Mouse (Mus musculus) hindbrain, embryonic 15.5 days (tissue): Measurements from ENCODE around the gene Cdkn2c. TPM values are rescaled to one million over a fixed set of nuclear protein-coding genes. Genes with fewer than 3 reads are reported as not detected.
A peak's percentile ranks its signal among the peaks of the same experiment; 100 is the strongest.

Experiments used
- ATAC-seq: fragments of 200-750 bp; cut with Nextera tagmentation; 2 replicates; pipeline ENCODE4 v1.8.0; 2017; ENCODE audit warnings: low read depth, moderate number of reproducible peaks, moderate TSS enrichment; ENCODE audit not compliant: low FRiP score
- H3K27ac ChIP-seq: fragments of 300-500 bp; sonication (generic); replicated peaks from 2 replicates; pipeline ENCODE4 v1.5.1; 2015; ENCODE audit warnings: mild to moderate bottlenecking, inconsistent platforms
- H3K27me3 ChIP-seq: fragments of 300-500 bp; sonication (generic); 2 replicates; pipeline ENCODE4 v1.6.1; 2015; ENCODE audit warnings: control low read depth, inconsistent platforms
- H3K36me3 ChIP-seq: fragments of 300-500 bp; sonication (generic); 2 replicates; pipeline ENCODE4 v1.6.1; 2015; ENCODE audit warnings: control low read depth, inconsistent platforms
- H3K4me1 ChIP-seq: fragments of 300-500 bp; sonication (generic); replicated peaks from 2 replicates; pipeline ENCODE4 v1.6.1; 2015; ENCODE audit warnings: control low read depth, inconsistent platforms
- H3K4me2 ChIP-seq: fragments of 300-500 bp; sonication (generic); 2 replicates; pipeline ENCODE4 v1.6.1; 2015; ENCODE audit warnings: moderate library complexity, mild to moderate bottlenecking, inconsistent platforms
- H3K4me3 ChIP-seq: fragments of 300-500 bp; sonication (generic); 2 replicates; pipeline ENCODE4 v1.5.1; 2015; ENCODE audit warnings: mild to moderate bottlenecking, inconsistent platforms
- H3K9ac ChIP-seq: fragments of 300-500 bp; sonication (generic); 2 replicates; pipeline ENCODE4 v1.6.1; 2015; ENCODE audit warnings: inconsistent platforms
- H3K9me3 ChIP-seq: fragments of 300-500 bp; sonication (generic); 2 replicates; pipeline ENCODE4 v1.6.1; 2016; ENCODE audit warnings: control low read depth, inconsistent platforms
- WGBS: fragments of 180-500 bp; shearing (Covaris S2); methylation state at CpG from one replicate; pipeline ENCODE4 v1.1.7; 2015; 5-methylcytosine and 5-hydroxymethylcytosine counted together
- polyA plus RNA-seq: library from polyadenylated mRNA; unstranded; fragments of >200 nt; fragmentation: Nextera tagmentation; extraction: Ambion mirVana; gene quantifications from 2 replicates; pipeline ENCODE4 v1.2.1, GENCODE M21; 2015

The Cdkn2c gene
- polyA plus RNA-seq, 1 experiment from 2014 or later, result 3.9 TPM

- Histone ChIP-seq H3K36me3 (no peaks in the 10 kb centered on the region), H3K9me3 (no peaks in the 10 kb centered on the region), H3K4me3 (0 out of 2 replicates have a peak overlapping the region, but pooled peaks have one; percentile 49), H3K27me3 (peaks cover 18% of the 10 kb centered on the region), H3K27ac (no peak overlapping the region), H3K4me1 (peaks cover 24% of the 10 kb centered on the region), H3K4me2 (peak overlapping the region; percentile 76), H3K9ac (no peak overlapping the region)
- WGBS, result 53% methylated on average over 2 of the region's 2 CpGs
- ATAC-seq, result no peak
Observed at GRCm38 (mm10) chr4:109667518-109667917, 529 bp upstream of the Cdkn2c start.

DNA sequence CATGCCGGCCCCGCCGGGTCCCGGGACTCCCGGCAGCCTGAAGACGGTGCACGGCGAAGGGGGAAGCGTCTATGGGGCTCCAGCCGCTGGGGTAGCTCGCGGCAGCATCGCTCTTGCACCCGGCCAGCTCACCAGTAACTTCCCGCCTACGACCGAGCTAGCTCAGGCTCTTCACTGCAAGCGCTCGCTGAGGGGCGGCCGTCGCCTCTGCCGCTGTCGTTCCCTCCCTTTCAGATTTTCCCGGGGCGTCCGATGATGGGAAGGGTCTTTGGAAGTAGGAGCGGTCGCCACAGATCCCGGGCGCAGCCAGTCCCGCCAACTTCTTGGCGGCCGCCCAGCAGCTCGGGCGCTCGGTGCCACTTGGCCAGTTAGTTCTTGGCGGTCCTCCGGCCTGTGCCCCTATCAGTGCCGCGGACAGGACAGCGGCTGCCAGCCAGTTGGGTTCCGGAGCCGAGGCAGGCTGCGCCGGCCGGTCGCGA lies 968 bp downstream of the Cdkn2c start:
- peak; percentile 63 for ATAC-seq
- peaks cover 24% of the 10 kb centered on the region for H3K4me1 ChIP-seq
- H3K9ac ChIP-seq, result peak overlapping the region; percentile 38
- H3K27me3 ChIP-seq, result peaks cover 30% of the 10 kb centered on the region
- no peaks in the 10 kb centered on the region for H3K9me3 ChIP-seq
- H3K4me3 ChIP-seq, result peak overlapping the region; percentile 49
- no peaks in the 10 kb centered on the region for H3K36me3 ChIP-seq
- H3K27ac ChIP-seq, result peak overlapping the region; percentile 43; the same call in 1 of the 2 replicates
- H3K4me2 ChIP-seq, result peak overlapping the region; percentile 76
- under 1% methylated on average over 40 of the region's 49 CpGs for WGBS

GRCm38 (mm10) chr4:109665101-109665981 lies 1.6 kb downstream of the Cdkn2c start:
- H3K27me3 ChIP-seq, result peaks cover 35% of the 10 kb centered on the region

GRCm38 (mm10) chr4:109664091-109664490 lies 2.9 kb downstream of the Cdkn2c start:
- no peaks in the 10 kb centered on the region for H3K36me3 ChIP-seq
- no peak for ATAC-seq
- H3K9me3 ChIP-seq, result no peaks in the 10 kb centered on the region
- H3K4me1 ChIP-seq, result peaks cover 24% of the 10 kb centered on the region
- peak overlapping the region; percentile 49; the same call in 1 of the 2 replicates for H3K4me3 ChIP-seq
- WGBS, result 12% methylated on average over 5 of the region's 5 CpGs
- peaks cover 44% of the 10 kb centered on the region for H3K27me3 ChIP-seq
- peak overlapping the region; percentile 76 for H3K4me2 ChIP-seq
- H3K9ac ChIP-seq, result no peak overlapping the region
- no peak overlapping the region for H3K27ac ChIP-seq

More at GRCm38 (mm10) chr4:109665101-109665981, 1.6 kb downstream of the Cdkn2c start:
- ATAC-seq, result peak; percentile 64
- Histone ChIP-seq H3K27ac (no peak overlapping the region), H3K9me3 (no peaks in the 10 kb centered on the region), H3K4me2 (peak overlapping the region; percentile 76), H3K4me1 (peaks cover 24% of the 10 kb centered on the region), H3K9ac (peak overlapping the region; percentile 38), H3K4me3 (peak overlapping the region; percentile 49), H3K36me3 (no peaks in the 10 kb centered on the region)
- WGBS, result under 1% methylated on average over 46 of the region's 49 CpGs

DNA sequence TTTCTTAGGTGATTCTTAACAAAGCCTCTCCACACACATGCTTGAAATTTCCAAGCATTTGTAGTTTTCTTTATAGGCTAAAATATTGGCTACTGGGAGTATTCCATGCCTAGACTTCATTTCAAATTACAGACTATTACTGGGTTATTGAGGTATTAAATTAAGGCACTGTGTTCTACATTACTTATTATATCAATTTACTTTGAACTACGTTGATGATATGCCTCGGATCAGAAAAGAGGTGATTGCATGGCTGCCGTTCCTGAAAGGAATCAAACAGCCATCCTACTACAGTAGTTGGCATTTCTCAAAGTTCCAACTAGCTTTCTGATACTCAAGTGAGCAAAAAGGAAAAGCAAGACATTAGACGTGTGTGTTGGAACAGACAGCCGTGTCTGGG lies 4.7 kb downstream of the Cdkn2c start:
- peaks cover 27% of the 10 kb centered on the region for H3K4me1 ChIP-seq
- WGBS, result 22% methylated on average over 5 of the region's 5 CpGs
- H3K9ac ChIP-seq, result no peak overlapping the region
- no peak for ATAC-seq
- no peaks in the 10 kb centered on the region for H3K9me3 ChIP-seq
- H3K36me3 ChIP-seq, result no peaks in the 10 kb centered on the region
- H3K4me2 ChIP-seq, result no peak overlapping the region
- no peak overlapping the region for H3K4me3 ChIP-seq
- no peak overlapping the region for H3K27ac ChIP-seq
- H3K27me3 ChIP-seq, result peaks cover 58% of the 10 kb centered on the region

GRCm38 (mm10) chr4:109661183-109661582 lies 5.8 kb downstream of the Cdkn2c start:
- WGBS, result 20% methylated on average over 5 of the region's 5 CpGs

DNA sequence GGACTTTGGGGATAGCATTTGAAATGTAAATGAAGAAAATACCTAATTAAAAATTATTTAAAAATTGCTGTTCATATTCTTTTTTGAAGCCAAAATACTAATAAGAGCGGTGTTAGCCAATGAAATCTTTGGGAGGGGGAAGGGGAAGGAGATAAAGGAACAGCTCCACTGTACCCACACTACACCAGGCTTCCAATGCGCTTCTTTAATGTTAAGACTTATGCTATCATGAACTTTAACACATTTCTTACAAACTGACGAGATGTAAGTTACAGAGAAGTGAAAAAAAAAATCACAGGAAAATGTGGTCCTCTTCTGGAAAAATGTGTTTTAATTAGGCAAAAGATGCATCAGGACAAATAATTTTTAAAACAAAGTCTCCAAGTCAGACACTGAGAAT lies 6.4 kb downstream of the Cdkn2c start:
- no peak for ATAC-seq
- peaks cover 18% of the 10 kb centered on the region for H3K4me1 ChIP-seq
- H3K4me2 ChIP-seq, result no peak overlapping the region
- WGBS, result 27% methylated on average over 3 of the region's 3 CpGs
- H3K9ac ChIP-seq, result no peak overlapping the region
- H3K27ac ChIP-seq, result no peak overlapping the region
- H3K27me3 ChIP-seq, result peaks cover 72% of the 10 kb centered on the region
- H3K4me3 ChIP-seq, result no peak overlapping the region
- H3K9me3 ChIP-seq, result no peaks in the 10 kb centered on the region
- H3K36me3 ChIP-seq, result no peaks in the 10 kb centered on the region

More at GRCm38 (mm10) chr4:109661183-109661582, 5.8 kb downstream of the Cdkn2c start:
- no peak overlapping the region for H3K27ac ChIP-seq
- no peaks in the 10 kb centered on the region for H3K9me3 ChIP-seq
- no peak for ATAC-seq
- H3K4me2 ChIP-seq, result no peak overlapping the region
- no peak overlapping the region for H3K4me3 ChIP-seq
- no peak overlapping the region for H3K9ac ChIP-seq
- peaks cover 24% of the 10 kb centered on the region for H3K4me1 ChIP-seq
- no peaks in the 10 kb centered on the region for H3K36me3 ChIP-seq
- peaks cover 68% of the 10 kb centered on the region for H3K27me3 ChIP-seq

- H3K27me3 ChIP-seq, result peaks cover 77% of the 10 kb centered on the region
- ATAC-seq, result no peak
- 20% methylated on average over 2 of the region's 2 CpGs for WGBS
Observed at GRCm38 (mm10) chr4:109659571-109659970, 7.4 kb downstream of the Cdkn2c start.

GRCm38 (mm10) chr4:109658826-109659225 lies 8.2 kb downstream of the Cdkn2c start:
- H3K9ac ChIP-seq, result no peak overlapping the region
- no peak overlapping the region for H3K4me3 ChIP-seq
- no peaks in the 10 kb centered on the region for H3K36me3 ChIP-seq
- peaks cover 9% of the 10 kb centered on the region for H3K4me1 ChIP-seq
- ATAC-seq, result no peak
- no peaks in the 10 kb centered on the region for H3K9me3 ChIP-seq
- peaks cover 72% of the 10 kb centered on the region for H3K27me3 ChIP-seq
- 11% methylated on average over 8 of the region's 8 CpGs for WGBS
- no peak overlapping the region for H3K4me2 ChIP-seq
- H3K27ac ChIP-seq, result no peak overlapping the region

More at GRCm38 (mm10) chr4:109659571-109659970, 7.4 kb downstream of the Cdkn2c start:
- no peaks in the 10 kb centered on the region for H3K36me3 ChIP-seq
- no peak overlapping the region for H3K4me3 ChIP-seq
- no peak overlapping the region for H3K9ac ChIP-seq
- H3K4me2 ChIP-seq, result no peak overlapping the region
- H3K4me1 ChIP-seq, result peaks cover 9% of the 10 kb centered on the region
- H3K9me3 ChIP-seq, result no peaks in the 10 kb centered on the region
- no peak overlapping the region for H3K27ac ChIP-seq

DNA sequence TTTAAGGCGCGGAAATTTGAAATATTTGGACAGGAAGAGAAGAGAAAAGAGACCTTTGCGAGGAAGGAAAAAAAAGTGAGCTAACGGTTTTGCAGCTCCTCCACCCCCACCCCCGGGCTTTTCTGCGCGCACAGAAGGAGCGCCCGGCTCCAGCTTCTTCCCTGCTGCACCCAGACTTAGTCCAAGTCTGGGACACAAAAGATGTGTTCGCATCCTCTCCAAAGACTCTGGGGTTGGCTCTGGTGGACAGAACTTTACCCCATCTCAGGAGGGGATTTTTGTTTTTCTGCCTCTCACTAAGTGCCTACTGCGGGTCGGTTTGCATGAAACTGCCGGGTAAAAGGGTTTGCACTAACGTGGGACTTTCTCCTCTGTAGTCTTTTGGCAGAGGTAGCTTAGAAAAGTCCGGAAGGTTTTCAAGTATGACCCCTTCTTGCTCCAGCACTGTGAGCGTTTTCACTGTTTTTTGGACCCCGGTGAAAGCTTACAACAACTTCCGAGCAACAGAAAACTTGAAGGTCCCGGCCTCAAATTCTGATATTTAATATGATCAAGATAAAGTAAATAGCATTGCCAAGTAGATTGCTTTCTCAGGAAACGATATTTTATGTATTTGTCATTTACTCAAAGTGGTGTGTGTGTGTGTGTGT lies 9.0 kb downstream of the Cdkn2c start:
- H3K4me1 ChIP-seq, result peaks cover 9% of the 10 kb centered on the region
- H3K27ac ChIP-seq, result no peak overlapping the region
- peak overlapping the region; percentile 22; the same call in 1 of the 2 replicates for H3K4me3 ChIP-seq
- no peak for ATAC-seq
- H3K9ac ChIP-seq, result no peak overlapping the region
- H3K4me2 ChIP-seq, result peak overlapping the region; percentile 46
- H3K27me3 ChIP-seq, result peaks cover 73% of the 10 kb centered on the region
- no peaks in the 10 kb centered on the region for H3K36me3 ChIP-seq
- 1% methylated on average over 20 of the region's 20 CpGs for WGBS
- H3K9me3 ChIP-seq, result no peaks in the 10 kb centered on the region

GRCm38 (mm10) chr4:109657021-109657850 lies 9.8 kb downstream of the Cdkn2c start:
- Histone ChIP-seq H3K9ac (no peak overlapping the region), H3K27ac (no peak overlapping the region), H3K27me3 (peaks cover 69% of the 10 kb centered on the region), H3K4me3 (peak overlapping the region; percentile 22), H3K36me3 (no peaks in the 10 kb centered on the region), H3K4me1 (peaks cover 9% of the 10 kb centered on the region), H3K4me2 (peak overlapping the region; percentile 46), H3K9me3 (no peaks in the 10 kb centered on the region)
- WGBS, result under 1% methylated on average over 52 of the region's 53 CpGs
- peak; percentile 73 for ATAC-seq
